Mouse (Mus musculus): ENCODE measurements around the gene 5830473C10Rik.

- no peak for TF ChIP-seq CTCF (IDR thresholded peaks at IDR 0.05; ENCODE audit: insufficient read depth, low read depth, low read length)
- no peak for TF ChIP-seq POLR2A (IDR thresholded peaks at IDR 0.05; ENCODE audit: insufficient read depth, low read depth, low read length)
Measured at GRCm38 (mm10) chr5:90627423-90627822, 66.5 kb downstream of the 5830473C10Rik start.

All from olfactory bulb, adult 2 months (tissue).